Comparison of ENCODE assay signal across 8 mouse cellular contexts in the genomic region with DNA sequence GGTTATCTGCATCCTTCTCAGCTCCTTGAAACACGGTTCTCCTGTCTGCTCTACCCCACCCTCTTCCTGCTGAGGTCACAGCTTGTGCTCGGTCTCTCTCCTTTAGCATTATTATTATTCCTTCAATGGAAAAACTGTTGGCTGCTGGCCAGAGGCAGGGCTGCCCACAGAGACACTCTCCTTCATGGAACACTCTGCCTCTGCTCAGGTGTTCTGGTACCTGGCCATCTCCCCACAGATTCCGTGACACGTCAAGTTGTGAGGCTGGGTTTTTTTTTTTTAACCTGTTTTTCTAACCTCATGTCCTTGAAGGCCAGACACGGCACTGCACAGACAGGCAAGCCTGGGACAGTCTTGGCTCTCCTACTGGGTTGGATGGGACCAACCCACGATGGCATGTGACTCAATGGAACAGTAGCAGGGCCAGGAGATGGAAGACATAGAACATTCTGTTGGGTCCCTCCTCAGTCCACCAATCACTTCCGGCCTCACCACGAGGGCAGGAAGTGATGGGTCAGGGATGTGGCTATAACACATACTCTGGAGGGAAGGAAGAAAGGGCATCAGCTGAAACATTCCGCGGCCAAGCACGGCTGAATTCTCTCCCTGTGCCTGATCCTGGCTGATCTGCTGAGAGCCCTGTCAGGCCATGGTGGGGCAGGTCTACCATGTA. TPM values are rescaled to one million over a fixed set of nuclear protein-coding genes. Genes with fewer than 3 reads are reported as not detected.
DNase-seq lines count a peak whose midpoint lies in the region; ATAC-seq lines count a peak whose summit lies in the region.

No protein-coding gene starts in this region.

- no peaks in the 10 kb centered on the region for H3K9me3 ChIP-seq in intestine, embryonic 14.5 days (ENCODE audit: control insufficient read depth, low read length)
- no peaks in the 10 kb centered on the region for H3K9me3 ChIP-seq in intestine, embryonic 15.5 days
- H3K9me3 ChIP-seq in heart, embryonic 11.5 days (replicated peaks; ENCODE audit: control insufficient read depth, low read length) = no peaks in the 10 kb centered on the region
- H3K9me3 ChIP-seq in midbrain, embryonic 16.5 days (replicated peaks; ENCODE audit: control insufficient read depth, low read length, poor library complexity, severe bottlenecking) = no peaks in the 10 kb centered on the region

- H3K36me3 ChIP-seq in intestine, embryonic 14.5 days (ENCODE audit: control insufficient read depth, insufficient read depth, low read length) = 0 out of 2 replicates have a peak, but pooled peaks cover 11% of the 10 kb centered on the region
- 0 out of 2 replicates have a peak, but pooled peaks cover 2% of the 10 kb centered on the region for H3K36me3 ChIP-seq in intestine, embryonic 15.5 days
- peaks cover 3% of the 10 kb centered on the region; the same call in 1 of the 2 replicates for H3K36me3 ChIP-seq in heart, embryonic 11.5 days (ENCODE audit: control insufficient read depth, insufficient read depth, low read length)
- no peaks in the 10 kb centered on the region for H3K36me3 ChIP-seq in midbrain, embryonic 16.5 days (ENCODE audit: control insufficient read depth, insufficient read depth, low read length)

- no peak for DNase-seq in intestine, embryonic 14.5 days (ENCODE audit: low spot score)
- DNase-seq in kidney, postnatal 14 days = peak; percentile 66
- DNase-seq in left cerebral cortex, postnatal 14 days (ENCODE audit: low spot score in 2 of 2) = no peak
- DNase-seq in urinary bladder, postnatal 4 days (ENCODE audit: low spot score in 2 of 2) = no peak
- no peak for DNase-seq in testis, postnatal 10 days (ENCODE audit: low spot score)

- ATAC-seq in intestine, embryonic 14.5 days (replicated peaks; ENCODE audit: low FRiP score, low TSS enrichment, low read depth) = no peak
- ATAC-seq in intestine, embryonic 15.5 days = no peak
- no peak for ATAC-seq in heart, embryonic 11.5 days (replicated peaks; ENCODE audit: insufficient number of reproducible peaks, low FRiP score, low TSS enrichment)
- no peak for ATAC-seq in midbrain, embryonic 16.5 days

- no peak overlapping the region for H3K4me3 ChIP-seq in intestine, embryonic 14.5 days (ENCODE audit: low read depth, low read length)
- H3K4me3 ChIP-seq in intestine, embryonic 15.5 days (replicated peaks) = no peak overlapping the region
- no peak overlapping the region for H3K4me3 ChIP-seq in heart, embryonic 11.5 days (ENCODE audit: low read depth, low read length)
- no peak overlapping the region for H3K4me3 ChIP-seq in midbrain, embryonic 16.5 days (ENCODE audit: low read depth, low read length)

- peaks cover 63% of the 10 kb centered on the region for H3K4me1 ChIP-seq in intestine, embryonic 14.5 days (replicated peaks; ENCODE audit: control insufficient read depth, insufficient read depth, low read length)
- H3K4me1 ChIP-seq in intestine, embryonic 15.5 days (replicated peaks) = peaks cover 93% of the 10 kb centered on the region
- H3K4me1 ChIP-seq in heart, embryonic 11.5 days (ENCODE audit: control insufficient read depth, insufficient read depth, low read length) = peaks cover 60% of the 10 kb centered on the region
- peaks cover 53% of the 10 kb centered on the region for H3K4me1 ChIP-seq in midbrain, embryonic 16.5 days (ENCODE audit: control insufficient read depth, insufficient read depth, low read length)

- WGBS in intestine, embryonic 14.5 days = 62% methylated on average over 11 of the region's 11 CpGs
- WGBS in intestine, embryonic 15.5 days = 62% methylated on average over 11 of the region's 11 CpGs
- 59% methylated on average over 11 of the region's 11 CpGs for WGBS in heart, embryonic 11.5 days (ENCODE audit: insufficient replicate concordance)
- 66% methylated on average over 11 of the region's 11 CpGs for WGBS in midbrain, embryonic 16.5 days

- H3K27ac ChIP-seq in intestine, embryonic 14.5 days (ENCODE audit: low read depth) = 0 out of 2 replicates have a peak overlapping the region, but pooled peaks have one; percentile 28
- H3K27ac ChIP-seq in intestine, embryonic 15.5 days = no peak overlapping the region
- H3K27ac ChIP-seq in heart, embryonic 11.5 days (ENCODE audit: low read depth, low read length) = peak overlapping the region; percentile 42
- no peak overlapping the region; the same call in 1 of the 2 replicates for H3K27ac ChIP-seq in midbrain, embryonic 16.5 days (ENCODE audit: low read length)

- intact Hi-C loops in left cerebral cortex, postnatal 14 days (cut with DNase I) = no loop called here

- peaks cover 11% of the 10 kb centered on the region for H3K27me3 ChIP-seq in intestine, embryonic 14.5 days (replicated peaks; ENCODE audit: control insufficient read depth, insufficient read depth, low read length)
- no peaks in the 10 kb centered on the region for H3K27me3 ChIP-seq in intestine, embryonic 15.5 days (replicated peaks)
- peaks cover 21% of the 10 kb centered on the region for H3K27me3 ChIP-seq in heart, embryonic 11.5 days (ENCODE audit: control insufficient read depth, insufficient read depth, low read length)
- peaks cover 3% of the 10 kb centered on the region; the same call in 1 of the 2 replicates for H3K27me3 ChIP-seq in midbrain, embryonic 16.5 days (ENCODE audit: control insufficient read depth, insufficient read depth, low read depth, low read length)

- H3K4me2 ChIP-seq in intestine, embryonic 14.5 days (ENCODE audit: low read length) = no peak overlapping the region
- H3K4me2 ChIP-seq in intestine, embryonic 15.5 days (replicated peaks) = no peak overlapping the region
- H3K4me2 ChIP-seq in heart, embryonic 11.5 days = peak overlapping the region; percentile 25; the same call in 1 of the 2 replicates
- peak overlapping the region; percentile 3; the same call in 1 of the 2 replicates for H3K4me2 ChIP-seq in midbrain, embryonic 16.5 days (ENCODE audit: low read length)

- H3K9ac ChIP-seq in intestine, embryonic 14.5 days (ENCODE audit: low read length) = no peak overlapping the region
- H3K9ac ChIP-seq in intestine, embryonic 15.5 days = no peak overlapping the region
- no peak overlapping the region for H3K9ac ChIP-seq in heart, embryonic 11.5 days (ENCODE audit: low read depth, low read length)
- no peak overlapping the region for H3K9ac ChIP-seq in midbrain, embryonic 16.5 days (ENCODE audit: low read depth, low read length)

RNA-seq across cellular contexts. Expression of gene Notch1, which starts 18.5 kb away (rescaled TPM):
- polyA plus RNA-seq in intestine, embryonic 14.5 days (2014; fragmentation: Nextera tagmentation; extraction: Ambion mirVana) = 21.6 and 24.3 TPM in 2 replicates
- polyA plus RNA-seq in intestine, embryonic 15.5 days (2015; fragmentation: Nextera tagmentation; extraction: Ambion mirVana) = 11.3 and 12.2 TPM in 2 replicates
- polyA plus RNA-seq in heart, embryonic 11.5 days (2014; fragmentation: Nextera tagmentation; extraction: Ambion mirVana) = 20.9 and 23.5 TPM in 2 replicates
- polyA plus RNA-seq in midbrain, embryonic 16.5 days (2015; fragmentation: Nextera tagmentation; extraction: Ambion mirVana) = 10.7 and 11.4 TPM in 2 replicates
- 10 to 100 TPM; 23.6 to 27.5 TPM for total RNA-seq in left cerebral cortex, postnatal 14 days (2021)

RNA-seq across cellular contexts. Expression of gene Sec16a, which starts 53.0 kb away (rescaled TPM):
- 33.7 and 39.8 TPM in 2 replicates for polyA plus RNA-seq in intestine, embryonic 14.5 days (2014; fragmentation: Nextera tagmentation; extraction: Ambion mirVana)
- 20.2 and 24.7 TPM in 2 replicates for polyA plus RNA-seq in intestine, embryonic 15.5 days (2015; fragmentation: Nextera tagmentation; extraction: Ambion mirVana)
- polyA plus RNA-seq in heart, embryonic 11.5 days (2014; fragmentation: Nextera tagmentation; extraction: Ambion mirVana) = 23.6 and 27.1 TPM in 2 replicates
- 18.7 and 20.4 TPM in 2 replicates for polyA plus RNA-seq in midbrain, embryonic 16.5 days (2015; fragmentation: Nextera tagmentation; extraction: Ambion mirVana)
- 10 to 100 TPM; 42.3 to 45.5 TPM for total RNA-seq in left cerebral cortex, postnatal 14 days (2021)

Comparison
In these comparisons a context has a peak if more than half of its experiments do, and no peak if none do; other contexts are left out.
1. H3K27ac ChIP-seq: peak in intestine, embryonic 14.5 days (single experiment) and heart, embryonic 11.5 days (single experiment); none in intestine, embryonic 15.5 days (single experiment) and midbrain, embryonic 16.5 days (single experiment).
2. H3K4me2 ChIP-seq: peak in heart, embryonic 11.5 days (single experiment) and midbrain, embryonic 16.5 days (single experiment); none in intestine, embryonic 14.5 days (single experiment) and intestine, embryonic 15.5 days (single experiment).